Mouse (Mus musculus): ENCODE measurements around the gene Tmem179b. TPM values are rescaled to one million over a fixed set of nuclear protein-coding genes. Genes with fewer than 3 reads are reported as not detected.
"Not testable (repeated sequence)": the region's sequence is repeated elsewhere in the genome, so short reads cannot be mapped to it uniquely, and the experiment has no call there.

The Tmem179b gene
- polyA plus RNA-seq, 1 experiment: 28.7 TPM

- Histone ChIP-seq H3K27me3 (ENCODE audit: control insufficient read depth, insufficient read depth, insufficient read length) (no peaks in the 10 kb centered on the region), H3K36me3 (ENCODE audit: control insufficient read depth, insufficient read depth) (peaks cover 51% of the 10 kb centered on the region)
Measured at GRCm38 (mm10) chr19:8738911-8739310, 35.4 kb downstream of the Tmem179b start.

DNA sequence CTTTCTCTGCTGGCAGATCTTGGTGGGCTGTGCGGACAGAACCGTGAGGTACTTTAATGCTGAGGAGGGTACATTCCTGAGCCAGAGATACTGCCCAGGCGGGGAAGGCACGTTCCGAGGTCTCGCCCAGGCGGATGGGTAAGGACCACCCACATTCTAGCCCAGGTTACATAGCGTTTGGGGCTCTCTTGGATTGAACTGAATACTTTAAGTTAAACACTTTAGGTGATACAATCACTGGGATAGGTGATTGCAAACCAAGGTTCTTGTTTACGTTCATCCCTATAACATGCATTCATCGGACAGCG lies 38.2 kb downstream of the Tmem179b start:
- Histone ChIP-seq H3K79me3 (ENCODE audit: low read depth) (peaks cover 24% of the 10 kb centered on the region), H3ac (ENCODE audit: control insufficient read depth, insufficient read length, low read depth) (peak overlapping the region; percentile 65), H3K79me2 (ENCODE audit: control insufficient read depth, insufficient read depth) (peaks cover 35% of the 10 kb centered on the region), H3K27me3 (ENCODE audit: control insufficient read depth, insufficient read depth, insufficient read length) (no peaks in the 10 kb centered on the region), H3K36me3 (ENCODE audit: control insufficient read depth, insufficient read depth) (peaks cover 39% of the 10 kb centered on the region), H3K4me3 (ENCODE audit: insufficient read depth, poor library complexity, severe bottlenecking) (peak overlapping the region; percentile 90)
- TF ChIP-seq CTCF (IDR thresholded peaks at IDR 0.05; ENCODE audit: control insufficient read depth, insufficient read depth, insufficient read length) (no peak), CEBPB (IDR thresholded peaks at IDR 0.05; ENCODE audit: low read depth) (no peak), FOSL1 (IDR thresholded peaks at IDR 0.05; ENCODE audit: insufficient read depth, low read length, poor library complexity, severe bottlenecking) (no peak), USF1 (IDR thresholded peaks at IDR 0.05; ENCODE audit: low read depth) (no peak), MAX (IDR thresholded peaks at IDR 0.05) (no peak), MYOD1 (IDR thresholded peaks at IDR 0.05; ENCODE audit: control insufficient read depth, insufficient read length, low read depth) (no peak), MYOG (IDR thresholded peaks at IDR 0.05; ENCODE audit: control insufficient read depth, extremely low read depth, insufficient read length) (no peak)

More at GRCm38 (mm10) chr19:8738911-8739310, 35.4 kb downstream of the Tmem179b start:
- Histone ChIP-seq H3K79me3 (ENCODE audit: low read depth) (peaks cover 40% of the 10 kb centered on the region), H3K4me3 (ENCODE audit: insufficient read depth, poor library complexity, severe bottlenecking) (no peak overlapping the region), H3ac (ENCODE audit: control insufficient read depth, insufficient read length, low read depth) (no peak overlapping the region), H3K79me2 (ENCODE audit: control insufficient read depth, insufficient read depth) (peaks cover 59% of the 10 kb centered on the region)
- TF ChIP-seq MYOG (IDR thresholded peaks at IDR 0.05; ENCODE audit: control insufficient read depth, extremely low read depth, insufficient read length): no peak
- TF ChIP-seq USF1 (IDR thresholded peaks at IDR 0.05; ENCODE audit: low read depth): no peak
- TF ChIP-seq MAX (IDR thresholded peaks at IDR 0.05): no peak
- TF ChIP-seq CEBPB (IDR thresholded peaks at IDR 0.05; ENCODE audit: low read depth): no peak
- TF ChIP-seq CTCF (IDR thresholded peaks at IDR 0.05; ENCODE audit: control insufficient read depth, insufficient read depth, insufficient read length): no peak

DNA sequence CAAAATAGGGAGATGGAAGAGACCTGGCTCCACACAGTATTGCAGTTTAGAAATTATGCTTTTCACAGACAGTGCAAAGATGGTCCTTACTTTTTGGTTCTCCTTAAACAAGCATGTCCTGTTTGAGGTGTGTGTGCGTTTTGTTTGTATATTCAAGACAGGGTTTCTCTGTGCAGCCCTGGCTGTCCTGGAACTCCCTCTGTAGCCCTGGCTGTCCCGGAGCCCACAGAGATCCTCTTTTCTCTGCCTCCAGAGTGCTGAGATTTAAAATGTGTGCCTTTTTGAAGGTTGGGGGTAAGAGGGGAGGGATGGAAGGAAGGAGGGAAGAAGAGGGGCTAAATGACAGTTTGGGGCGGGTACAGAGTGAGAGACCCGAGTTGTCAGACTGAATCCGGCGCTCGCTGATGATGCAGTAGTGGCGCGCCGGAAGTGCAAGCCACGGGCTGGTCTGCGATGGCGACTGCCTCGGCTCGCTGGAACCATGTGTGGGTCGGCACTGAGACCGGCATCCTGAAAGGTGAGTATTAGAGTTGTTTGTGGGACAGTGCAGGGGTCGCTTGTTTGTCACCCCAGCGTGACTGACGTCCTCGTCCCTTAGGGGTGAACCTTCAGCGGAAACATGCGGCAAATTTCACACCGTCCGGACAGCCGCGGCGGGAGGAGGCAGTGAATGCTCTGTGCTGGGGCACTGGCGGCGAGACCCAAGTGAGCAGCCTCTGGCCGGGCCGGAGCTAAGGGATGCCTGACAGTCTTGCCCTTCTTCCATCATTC lies 38.7 kb downstream of the Tmem179b start, which contains the start of gene Wdr74:
TSS of gene Wdr74 (plus strand) at position 439 of the 771 bp plus-strand sequence.
- H3K79me2 ChIP-seq (ENCODE audit: control insufficient read depth, insufficient read depth): peaks cover 35% of the 10 kb centered on the region
- peaks cover 24% of the 10 kb centered on the region for H3K79me3 ChIP-seq (ENCODE audit: low read depth)
- peaks cover 35% of the 10 kb centered on the region for H3K36me3 ChIP-seq (ENCODE audit: control insufficient read depth, insufficient read depth)
- H3ac ChIP-seq (ENCODE audit: control insufficient read depth, insufficient read length, low read depth): peak within 1 kb of the TSS; percentile 65
- no peak for TF ChIP-seq CEBPB (IDR thresholded peaks at IDR 0.05; ENCODE audit: low read depth)
- peak; percentile 91 for TF ChIP-seq MAX (IDR thresholded peaks at IDR 0.05)
- peak within 1 kb of the TSS; percentile 90 for H3K4me3 ChIP-seq (ENCODE audit: insufficient read depth, poor library complexity, severe bottlenecking)
- no peaks in the 10 kb centered on the region for H3K27me3 ChIP-seq (ENCODE audit: control insufficient read depth, insufficient read depth, insufficient read length)

DNA sequence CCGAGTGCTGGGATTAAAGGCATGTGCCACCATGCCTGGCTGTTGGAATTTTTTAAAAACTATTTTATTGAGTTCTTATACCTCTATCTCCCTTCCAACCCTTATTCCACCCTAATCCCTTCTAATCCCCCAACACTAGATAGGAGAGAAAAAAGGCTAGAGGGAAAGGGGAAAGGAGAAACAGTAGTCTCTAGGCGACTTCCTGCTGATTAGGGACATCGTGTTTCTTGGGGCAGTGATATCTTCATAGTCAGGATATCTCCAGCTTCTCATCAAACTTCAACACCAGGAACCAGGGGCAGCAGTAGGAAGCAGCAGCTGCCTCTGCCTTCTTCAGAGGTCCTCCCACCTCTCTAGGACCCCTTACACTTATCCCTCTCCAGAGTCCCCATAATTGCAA lies 39.9 kb downstream of the Tmem179b start:
- no peak for TF ChIP-seq FOSL1 (IDR thresholded peaks at IDR 0.05; ENCODE audit: insufficient read depth, low read length, poor library complexity, severe bottlenecking)
- TF ChIP-seq CTCF (IDR thresholded peaks at IDR 0.05; ENCODE audit: control insufficient read depth, insufficient read depth, insufficient read length): no peak
- no peak for TF ChIP-seq MAX (IDR thresholded peaks at IDR 0.05)
- no peak for TF ChIP-seq MYOD1 (IDR thresholded peaks at IDR 0.05; ENCODE audit: control insufficient read depth, insufficient read length, low read depth)
- Histone ChIP-seq H3K27me3 (ENCODE audit: control insufficient read depth, insufficient read depth, insufficient read length) (no peaks in the 10 kb centered on the region), H3K4me3 (ENCODE audit: insufficient read depth, poor library complexity, severe bottlenecking) (no peak overlapping the region), H3K79me3 (ENCODE audit: low read depth) (peaks cover 24% of the 10 kb centered on the region), H3K36me3 (ENCODE audit: control insufficient read depth, insufficient read depth) (peaks cover 23% of the 10 kb centered on the region), H3ac (ENCODE audit: control insufficient read depth, insufficient read length, low read depth) (no peak overlapping the region), H3K79me2 (ENCODE audit: control insufficient read depth, insufficient read depth) (peaks cover 35% of the 10 kb centered on the region)

GRCm38 (mm10) chr19:8728335-8729099 lies 45.8 kb downstream of the Tmem179b start:
- Histone ChIP-seq H3K79me3 (ENCODE audit: low read depth) (peaks cover 24% of the 10 kb centered on the region), H3K79me2 (ENCODE audit: control insufficient read depth, insufficient read depth) (peaks cover 34% of the 10 kb centered on the region), H3K36me3 (ENCODE audit: control insufficient read depth, insufficient read depth) (peaks cover 32% of the 10 kb centered on the region)
- not testable (repeated sequence) for H3K27me3 ChIP-seq (ENCODE audit: control insufficient read depth, insufficient read depth, insufficient read length); H3ac ChIP-seq (ENCODE audit: control insufficient read depth, insufficient read length, low read depth); H3K4me3 ChIP-seq (ENCODE audit: insufficient read depth, poor library complexity, severe bottlenecking)

DNA sequence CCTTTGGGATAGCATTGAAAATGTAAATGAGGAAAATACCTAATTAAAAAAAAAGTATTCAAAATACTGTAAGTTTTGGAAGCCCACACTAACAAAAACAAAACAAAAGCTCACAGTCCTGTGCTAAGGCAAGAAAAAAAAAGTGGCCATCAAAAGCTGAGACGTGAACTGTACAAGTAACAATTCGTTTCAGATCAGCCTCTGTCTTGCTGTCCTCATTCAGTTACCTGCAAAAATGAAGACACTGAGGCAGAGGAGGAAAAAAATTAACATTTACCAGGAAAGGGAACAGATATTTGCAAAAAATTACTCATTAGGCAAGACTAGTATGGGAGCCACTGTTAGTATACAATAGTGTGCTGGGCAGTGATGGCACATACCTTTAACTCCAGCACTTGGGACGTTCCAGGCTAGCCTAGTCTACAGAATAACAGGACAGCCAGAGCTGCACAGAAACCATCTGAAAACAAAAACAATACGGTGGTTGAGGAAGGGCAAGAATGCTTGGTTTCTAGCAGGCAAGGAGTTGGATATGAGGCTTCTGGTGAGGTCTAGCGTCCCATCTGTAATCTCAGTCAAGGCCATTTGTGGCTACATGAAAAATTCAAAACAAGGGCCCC lies 46.7 kb downstream of the Tmem179b start:
- H3K27me3 ChIP-seq (ENCODE audit: control insufficient read depth, insufficient read depth, insufficient read length): no peaks in the 10 kb centered on the region
- H3K4me3 ChIP-seq (ENCODE audit: insufficient read depth, poor library complexity, severe bottlenecking): no peak overlapping the region
- H3K36me3 ChIP-seq (ENCODE audit: control insufficient read depth, insufficient read depth): peaks cover 32% of the 10 kb centered on the region
- peaks cover 27% of the 10 kb centered on the region for H3K79me3 ChIP-seq (ENCODE audit: low read depth)
- H3K79me2 ChIP-seq (ENCODE audit: control insufficient read depth, insufficient read depth): peaks cover 39% of the 10 kb centered on the region
- TF ChIP-seq MAX (IDR thresholded peaks at IDR 0.05) (peak; percentile 6), FOSL1 (IDR thresholded peaks at IDR 0.05; ENCODE audit: insufficient read depth, low read length, poor library complexity, severe bottlenecking) (no peak), MYOD1 (IDR thresholded peaks at IDR 0.05; ENCODE audit: control insufficient read depth, insufficient read length, low read depth) (no peak), USF1 (IDR thresholded peaks at IDR 0.05; ENCODE audit: low read depth) (no peak), CTCF (IDR thresholded peaks at IDR 0.05; ENCODE audit: control insufficient read depth, insufficient read depth, insufficient read length) (no peak)
- H3ac ChIP-seq (ENCODE audit: control insufficient read depth, insufficient read length, low read depth): no peak overlapping the region

Data from C2C12 (cell line).